Mouse (Mus musculus) mammary gland, adult 2 months (tissue): ENCODE measurements around the gene Maob. TPM values are rescaled to one million over a fixed set of nuclear protein-coding genes. Genes with fewer than 3 reads are reported as not detected.

Experiments
- polyA plus RNA-seq: library from polyadenylated mRNA; depleted of rRNA; stranded (reverse); fragments of >200 nt; gene quantifications from 2 replicates; pipeline ENCODE4 v1.2.3, GENCODE M21; 2012; ENCODE audit warnings: low replicate concordance; rRNA removed

Gene Maob
- polyA plus RNA-seq: 7.7 and 28.2 TPM in 2 replicates

DNA sequence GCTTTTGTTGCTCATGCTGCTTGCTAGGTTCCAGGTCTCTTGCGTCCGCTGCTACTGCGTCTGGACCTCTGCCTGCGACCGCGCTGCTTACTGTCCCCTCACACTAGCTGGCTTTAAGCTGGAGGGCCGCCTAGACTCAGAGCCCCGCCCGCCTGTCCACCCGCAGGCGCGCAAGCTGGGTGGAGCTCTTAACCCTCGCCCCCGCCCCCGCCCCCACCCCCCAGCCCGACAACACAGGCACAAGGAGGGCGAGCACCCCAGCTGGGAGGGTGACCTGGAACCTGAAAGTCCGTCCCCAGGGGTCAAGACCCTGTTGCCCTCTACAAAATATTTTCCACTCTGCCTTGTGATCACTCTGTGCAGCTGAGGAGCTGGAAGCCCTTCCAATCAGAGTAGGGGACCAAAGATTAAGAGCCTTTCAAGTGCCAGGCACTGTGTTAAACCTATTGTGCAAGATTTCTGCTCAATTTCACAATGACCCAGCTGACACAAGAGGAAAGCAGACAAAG, at the start of gene Maob:
Gene Maob, minus strand, starts transcription at position 106 of the 509 bp plus-strand sequence.

Other genes starting within 250 kb of the Maob start
- 1.4 and 4.7 TPM in 2 replicates for gene Maoa, start 197.7 kb downstream of the Maob start, polyA plus RNA-seq
- gene Ndp, start 94.4 kb upstream of the Maob start, polyA plus RNA-seq: 0.45 and 1.2 TPM in 2 replicates